Comparison of ENCODE assay signal across 9 mouse cellular contexts in genomic region chr6:129049596-129050251, GRCm38 (mm10). TPM values are rescaled to one million over a fixed set of nuclear protein-coding genes. Genes with fewer than 3 reads are reported as not detected.
A peak's percentile ranks its signal among the peaks of the same experiment; 100 is the strongest.
DNase-seq lines count a peak whose midpoint lies in the region; ATAC-seq and TF ChIP-seq lines count a peak whose summit lies in the region.
"Had no signal": no experiment of that assay in that cellular context is flagged by ENCODE, and none has a peak within 500 bp of the region (broad histone marks: within the 10 kb centered on the region; RNA-seq: fewer than 3 reads in every experiment).

No protein-coding gene starts in this region.

- peak overlapping the region; percentile 32 for H3K4me3 ChIP-seq in heart, postnatal 0 days (ENCODE audit: low read depth, low read length)
- H3K4me3 ChIP-seq in intestine, embryonic 15.5 days (replicated peaks), result no peak overlapping the region; the same call in 1 of the 2 replicates
- H3K4me3 ChIP-seq in midbrain, postnatal 0 days (ENCODE audit: low read depth, low read length), result peak overlapping the region; percentile 31

- H3K4me1 ChIP-seq in heart, postnatal 0 days (ENCODE audit: control insufficient read depth, insufficient read depth), result 0 out of 2 replicates have a peak, but pooled peaks cover 3% of the 10 kb centered on the region
- H3K4me1 ChIP-seq in intestine, embryonic 15.5 days (replicated peaks), result peaks cover 3% of the 10 kb centered on the region
- no peaks in the 10 kb centered on the region for H3K4me1 ChIP-seq in midbrain, postnatal 0 days (ENCODE audit: insufficient read depth, low read length)

- H3K36me3 ChIP-seq in heart, postnatal 0 days (replicated peaks; ENCODE audit: control insufficient read depth, insufficient read depth, low read length), result no peaks in the 10 kb centered on the region
- H3K36me3 ChIP-seq in intestine, embryonic 15.5 days, result no peaks in the 10 kb centered on the region
- no peaks in the 10 kb centered on the region for H3K36me3 ChIP-seq in midbrain, postnatal 0 days (ENCODE audit: insufficient read depth, low read length)

- H3K4me2 ChIP-seq in heart, postnatal 0 days (ENCODE audit: low read depth, low read length), result peak overlapping the region; percentile 57
- H3K4me2 ChIP-seq in intestine, embryonic 15.5 days (replicated peaks), result peak overlapping the region; percentile 54
- peak overlapping the region; percentile 48 for H3K4me2 ChIP-seq in midbrain, postnatal 0 days (ENCODE audit: low read depth, low read length, poor library complexity, severe bottlenecking)

- no peak for TF ChIP-seq CTCF in heart, postnatal 0 days (IDR thresholded peaks at IDR 0.05; ENCODE audit: low read depth)
- no peak for TF ChIP-seq CTCF in midbrain, postnatal 0 days (IDR thresholded peaks at IDR 0.05)

- H3K9me3 ChIP-seq in heart, postnatal 0 days (replicated peaks; ENCODE audit: control insufficient read depth, low read length), result no peaks in the 10 kb centered on the region
- H3K9me3 ChIP-seq in intestine, embryonic 15.5 days, result no peaks in the 10 kb centered on the region
- no peaks in the 10 kb centered on the region for H3K9me3 ChIP-seq in midbrain, postnatal 0 days (ENCODE audit: low read length)

- no peak overlapping the region for H3K9ac ChIP-seq in heart, postnatal 0 days (replicated peaks; ENCODE audit: low read depth, low read length)
- no peak overlapping the region for H3K9ac ChIP-seq in intestine, embryonic 15.5 days
- peak overlapping the region; percentile 37; the same call in 1 of the 2 replicates for H3K9ac ChIP-seq in midbrain, postnatal 0 days (replicated peaks; ENCODE audit: low read length, poor library complexity, severe bottlenecking)

- no peak for ATAC-seq in heart, postnatal 0 days (ENCODE audit: insufficient read depth, low read depth)
- peak; percentile 46 for ATAC-seq in intestine, embryonic 15.5 days
- ATAC-seq in midbrain, postnatal 0 days (ENCODE audit: low FRiP score), result no peak

- H3K27me3 ChIP-seq in heart, postnatal 0 days (ENCODE audit: control insufficient read depth, insufficient read depth, low read length), result no peaks in the 10 kb centered on the region
- no peaks in the 10 kb centered on the region for H3K27me3 ChIP-seq in intestine, embryonic 15.5 days (replicated peaks)
- H3K27me3 ChIP-seq in midbrain, postnatal 0 days (ENCODE audit: insufficient read depth, low read length), result no peaks in the 10 kb centered on the region

- 4% methylated on average over 8 of the region's 8 CpGs for WGBS in heart, postnatal 0 days
- 11% methylated on average over 8 of the region's 8 CpGs for WGBS in intestine, embryonic 15.5 days
- under 1% methylated on average over 8 of the region's 8 CpGs for WGBS in midbrain, postnatal 0 days

- TF ChIP-seq EP300 in heart, postnatal 0 days (IDR thresholded peaks at IDR 0.05; ENCODE audit: low read depth), result no peak

- no peak overlapping the region for H3K27ac ChIP-seq in heart, postnatal 0 days (ENCODE audit: low read depth)
- no peak overlapping the region for H3K27ac ChIP-seq in intestine, embryonic 15.5 days
- H3K27ac ChIP-seq in midbrain, postnatal 0 days (ENCODE audit: low read depth, low read length), result 0 out of 2 replicates have a peak overlapping the region, but pooled peaks have one; percentile 32

- no peak for DNase-seq in heart, postnatal 0 days (ENCODE audit: low spot score)
- no peak for DNase-seq in heart, postnatal 4 days
- DNase-seq in embryo, embryonic 11 days, result peak; percentile 25
- peak; percentile 5 for DNase-seq in midbrain, postnatal 0 days (ENCODE audit: low spot score)
- DNase-seq in testis, postnatal 10 days (ENCODE audit: low spot score), result no peak
- DNase-seq in left cerebral cortex, adult 18-20 months (ENCODE audit: low spot score in 2 of 2), result no peak
- no peak for DNase-seq in cerebellum, postnatal 10 days
- DNase-seq: right cerebral cortex, adult 18-20 months had no signal

RNA-seq across cellular contexts. Expression of gene Klrb1f, which starts 4.0 kb away (rescaled TPM):
- total RNA-seq in heart, postnatal 0 days (2014; rRNA removed; ENCODE audit: low replicate concordance), result not detected in 2 replicates
- 0.23 and 0.34 TPM in 2 replicates for polyA plus RNA-seq in heart, postnatal 0 days (2015; fragmentation: Nextera tagmentation; extraction: Ambion mirVana)
- total RNA-seq in heart, postnatal 4 days (2021), result not detected
- polyA plus RNA-seq in intestine, embryonic 15.5 days (2015; fragmentation: Nextera tagmentation; extraction: Ambion mirVana), result 0.27 and 0.49 TPM in 2 replicates
- total RNA-seq in midbrain, postnatal 0 days (2014; rRNA removed), result 0.19 and 0.93 TPM in 2 replicates
- 0.42 and 0.46 TPM in 2 replicates for polyA plus RNA-seq in midbrain, postnatal 0 days (2015; fragmentation: Nextera tagmentation; extraction: Ambion mirVana)
- not detected for total RNA-seq in left cerebral cortex, adult 18-20 months (2021)

RNA-seq across cellular contexts. Expression of gene Clec2e, which starts 51.0 kb away (rescaled TPM):
- not detected in 2 replicates for total RNA-seq in heart, postnatal 0 days (2014; rRNA removed; ENCODE audit: low replicate concordance)
- polyA plus RNA-seq in heart, postnatal 0 days (2015; fragmentation: Nextera tagmentation; extraction: Ambion mirVana), result not detected in 2 replicates
- total RNA-seq in heart, postnatal 4 days (2021), result not detected
- polyA plus RNA-seq in intestine, embryonic 15.5 days (2015; fragmentation: Nextera tagmentation; extraction: Ambion mirVana), result 10.4 and 11.4 TPM in 2 replicates
- not detected in 2 replicates for total RNA-seq in midbrain, postnatal 0 days (2014; rRNA removed)
- not detected in 2 replicates for polyA plus RNA-seq in midbrain, postnatal 0 days (2015; fragmentation: Nextera tagmentation; extraction: Ambion mirVana)
- not detected for total RNA-seq in left cerebral cortex, adult 18-20 months (2021)

Comparison
In these comparisons a context has a peak if more than half of its experiments do, and no peak if none do; other contexts are left out.
1. DNase-seq: peak in embryo, embryonic 11 days (single experiment) and midbrain, postnatal 0 days (single experiment); none in heart, postnatal 0 days (single experiment), heart, postnatal 4 days (single experiment), testis, postnatal 10 days (single experiment), left cerebral cortex, adult 18-20 months (0 of 2) and cerebellum, postnatal 10 days (0 of 2).
2. Peak in every context shown above with its lines, with median percentiles within 50 percentile points of each other: H3K4me2 ChIP-seq.